Mouse (Mus musculus) midbrain, embryonic 15.5 days (tissue): ENCODE measurements at regions not wholly inside any gene's neighbourhood (a gene's known extent, or its start where the extent isn't known, plus 50 kb on each side); places are given as distances from the start of the nearest gene placed in this dataset.

ENCODE experiments used
- ATAC-seq: fragments of 200-750 bp; cut with Nextera tagmentation; replicated peaks from 2 replicates; pipeline ENCODE4 v1.8.0; 2017; ENCODE audit warnings: moderate TSS enrichment
- H3K27ac ChIP-seq: fragments of 300-500 bp; sonication (generic); 2 replicates; pipeline ENCODE4 v1.5.1; 2015; ENCODE audit warnings: mild to moderate bottlenecking, inconsistent platforms
- H3K27me3 ChIP-seq: fragments of 300-500 bp; sonication (generic); replicated peaks from 2 replicates; pipeline ENCODE4 v1.6.1; 2015; ENCODE audit warnings: inconsistent platforms
- H3K36me3 ChIP-seq: fragments of 300-500 bp; sonication (generic); replicated peaks from 2 replicates; pipeline ENCODE4 v1.6.1; 2015; ENCODE audit warnings: inconsistent platforms
- H3K4me1 ChIP-seq: fragments of 300-500 bp; sonication (generic); 2 replicates; pipeline ENCODE4 v1.6.1; 2015; ENCODE audit warnings: inconsistent platforms
- H3K4me2 ChIP-seq: fragments of 300-500 bp; sonication (generic); 2 replicates; pipeline ENCODE4 v1.6.1; 2015; ENCODE audit warnings: inconsistent platforms, mild to moderate bottlenecking, moderate library complexity
- H3K4me3 ChIP-seq: fragments of 300-500 bp; sonication (generic); 2 replicates; pipeline ENCODE4 v1.5.1; 2015; ENCODE audit warnings: mild to moderate bottlenecking, inconsistent platforms
- H3K9ac ChIP-seq: fragments of 300-500 bp; sonication (generic); 2 replicates; pipeline ENCODE4 v1.6.1; 2015; ENCODE audit warnings: mild to moderate bottlenecking, inconsistent platforms
- H3K9me3 ChIP-seq: fragments of 300-500 bp; sonication (generic); 2 replicates; pipeline ENCODE4 v1.6.1; 2016; ENCODE audit warnings: inconsistent platforms
- WGBS: fragments of 180-500 bp; shearing (Covaris S2); methylation state at CpG from one replicate; pipeline ENCODE4 v1.1.7; 2015; ENCODE audit warnings: mixed read lengths; 5-methylcytosine and 5-hydroxymethylcytosine counted together

GRCm38 (mm10) chr14:68219025-68219595, 1075.0 kb downstream of the Synb start:
- 70% methylated on average over 9 of the region's 9 CpGs for WGBS
- ATAC-seq, result no peak

DNA sequence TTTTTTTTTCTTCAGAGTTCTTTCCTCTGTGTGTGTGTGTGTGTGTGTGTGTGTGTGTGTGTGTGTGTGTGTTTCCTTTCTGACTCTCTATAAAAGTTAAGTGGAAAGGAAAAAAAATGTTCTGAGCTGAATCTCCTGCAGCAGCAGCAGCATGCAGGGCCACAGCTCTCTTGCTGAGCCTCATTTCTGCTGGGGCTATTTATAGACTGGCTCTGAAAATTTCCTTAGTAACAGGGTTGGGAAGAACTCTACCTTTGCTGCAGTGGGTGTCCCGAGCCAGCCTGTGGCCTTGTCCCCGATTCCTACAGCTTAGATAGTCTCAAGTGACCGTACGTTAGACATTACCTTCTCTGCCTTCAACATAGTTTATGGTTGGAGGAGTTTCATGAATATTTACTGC, 1075.6 kb downstream of the Synb start:
- no peak for ATAC-seq
- H3K4me2 ChIP-seq, result no peak overlapping the region
- 61% methylated on average over 4 of the region's 4 CpGs for WGBS
- H3K9me3 ChIP-seq, result no peaks in the 10 kb centered on the region
- no peaks in the 10 kb centered on the region for H3K27me3 ChIP-seq
- H3K4me3 ChIP-seq, result no peak overlapping the region
- H3K4me1 ChIP-seq, result peaks cover 9% of the 10 kb centered on the region; the same call in 1 of the 2 replicates
- H3K36me3 ChIP-seq, result no peaks in the 10 kb centered on the region
- no peak overlapping the region for H3K9ac ChIP-seq
- H3K27ac ChIP-seq, result peak overlapping the region; percentile 36; the same call in 1 of the 2 replicates

More at GRCm38 (mm10) chr14:68219025-68219595, 1075.0 kb downstream of the Synb start:
- Histone ChIP-seq H3K36me3 (no peaks in the 10 kb centered on the region), H3K4me3 (no peak overlapping the region), H3K9me3 (no peaks in the 10 kb centered on the region), H3K27me3 (no peaks in the 10 kb centered on the region), H3K4me1 (peaks cover 9% of the 10 kb centered on the region; the same call in 1 of the 2 replicates), H3K9ac (no peak overlapping the region), H3K4me2 (no peak overlapping the region), H3K27ac (peak overlapping the region; percentile 36; the same call in 1 of the 2 replicates)

DNA sequence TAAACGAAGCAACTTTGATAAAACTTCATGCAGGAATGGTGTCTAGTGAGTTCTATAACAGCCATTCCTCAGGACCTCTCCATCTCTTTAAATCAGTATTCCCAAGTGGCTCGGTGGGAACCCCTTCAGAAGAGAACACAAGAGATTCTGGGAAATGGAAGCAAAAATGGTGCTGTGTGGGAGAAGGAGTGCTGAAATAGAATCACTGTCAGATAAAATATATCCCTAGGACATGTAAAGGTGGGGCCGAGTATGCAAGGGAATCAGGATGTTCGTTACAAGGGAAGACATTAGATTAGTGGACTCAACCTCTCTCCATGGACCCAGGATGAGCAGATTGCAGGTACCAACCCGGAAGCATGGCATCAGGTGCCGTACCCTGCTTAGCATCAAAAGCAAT, 1076.1 kb downstream of the Synb start:
- no peak for ATAC-seq
- no peak overlapping the region for H3K4me2 ChIP-seq
- H3K27me3 ChIP-seq, result no peaks in the 10 kb centered on the region
- H3K36me3 ChIP-seq, result no peaks in the 10 kb centered on the region
- H3K27ac ChIP-seq, result no peak overlapping the region
- peaks cover 9% of the 10 kb centered on the region; the same call in 1 of the 2 replicates for H3K4me1 ChIP-seq
- H3K4me3 ChIP-seq, result no peak overlapping the region
- whole genome bisulfite sequencing, result 74% methylated on average over 6 of the region's 6 CpGs
- no peaks in the 10 kb centered on the region for H3K9me3 ChIP-seq
- H3K9ac ChIP-seq, result no peak overlapping the region

DNA sequence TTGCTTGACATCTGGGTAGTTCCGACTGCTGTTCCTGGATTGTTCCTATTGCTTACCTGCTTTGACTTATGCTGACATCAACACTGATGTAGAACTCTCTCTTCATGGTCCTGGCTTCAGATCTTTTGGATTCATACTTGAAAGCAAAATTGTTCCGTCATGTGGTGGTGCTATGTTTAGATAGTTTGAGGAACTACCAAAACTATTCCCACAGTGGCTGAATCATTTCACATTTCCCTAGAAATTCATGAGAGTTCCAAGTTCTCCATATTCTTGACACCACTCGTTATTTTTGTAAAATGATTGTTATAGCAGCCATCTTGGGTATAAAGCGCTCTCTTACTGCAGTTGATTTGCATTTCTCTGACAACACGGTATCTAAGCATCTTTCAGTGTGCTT, 1080.2 kb downstream of the Synb start:
- no peak for ATAC-seq
- 90% methylated on average over 5 of the region's 5 CpGs for WGBS

DNA sequence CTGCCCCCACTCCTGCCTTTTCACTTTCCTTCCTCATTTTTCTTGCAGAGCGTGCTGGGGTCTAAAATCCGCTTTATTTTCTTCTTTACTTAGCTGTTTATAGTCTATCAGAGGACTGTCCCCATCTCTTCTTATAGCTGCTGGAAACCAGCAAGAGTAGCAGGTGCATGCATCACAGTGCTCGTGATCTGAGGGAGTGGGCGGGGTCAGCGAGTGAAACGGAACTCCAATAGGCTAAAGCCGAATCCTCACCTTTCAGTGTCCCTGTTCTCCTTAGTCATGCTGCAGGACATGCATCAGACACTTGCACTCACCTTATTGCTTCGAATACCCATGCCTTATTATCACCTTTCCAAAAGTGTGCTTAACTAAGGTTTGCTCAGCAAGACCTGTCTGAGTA, 1095.3 kb downstream of the Synb start:
- Histone ChIP-seq H3K4me1 (peaks cover 24% of the 10 kb centered on the region), H3K27ac (0 out of 2 replicates have a peak overlapping the region, but pooled peaks have one; percentile 3), H3K4me3 (0 out of 2 replicates have a peak overlapping the region, but pooled peaks have one; percentile 10), H3K9ac (peak overlapping the region; percentile 16), H3K4me2 (peak overlapping the region; percentile 34), H3K27me3 (no peaks in the 10 kb centered on the region), H3K9me3 (no peaks in the 10 kb centered on the region), H3K36me3 (no peaks in the 10 kb centered on the region)
- ATAC-seq, result peak; percentile 57; the same call in 1 of the 2 replicates
- 9% methylated on average over 8 of the region's 8 CpGs for WGBS

More for the DNA sequence above, 1080.2 kb downstream of the Synb start:
- H3K4me2 ChIP-seq, result no peak overlapping the region
- H3K9ac ChIP-seq, result no peak overlapping the region
- no peak overlapping the region for H3K27ac ChIP-seq
- H3K4me1 ChIP-seq, result peaks cover 8% of the 10 kb centered on the region; the same call in 1 of the 2 replicates
- no peaks in the 10 kb centered on the region for H3K27me3 ChIP-seq
- no peaks in the 10 kb centered on the region for H3K36me3 ChIP-seq
- H3K9me3 ChIP-seq, result no peaks in the 10 kb centered on the region
- H3K4me3 ChIP-seq, result no peak overlapping the region

- Histone ChIP-seq H3K4me3 (no peak overlapping the region), H3K27ac (peak overlapping the region; percentile 59), H3K4me2 (peak overlapping the region; percentile 31), H3K9ac (no peak overlapping the region), H3K27me3 (no peaks in the 10 kb centered on the region), H3K36me3 (no peaks in the 10 kb centered on the region), H3K9me3 (no peaks in the 10 kb centered on the region), H3K4me1 (peaks cover 24% of the 10 kb centered on the region)
- WGBS, result 18% methylated on average over 13 of the region's 13 CpGs
- ATAC-seq, result peak; percentile 61
Measured at GRCm38 (mm10) chr14:68197470-68197800, 1096.7 kb downstream of the Synb start.

GRCm38 (mm10) chr14:68196762-68197469, 1097.2 kb downstream of the Synb start:
- H3K9me3 ChIP-seq, result no peaks in the 10 kb centered on the region
- peaks cover 24% of the 10 kb centered on the region for H3K4me1 ChIP-seq
- no peaks in the 10 kb centered on the region for H3K27me3 ChIP-seq
- 28% methylated on average over 9 of the region's 9 CpGs for WGBS
- peak overlapping the region; percentile 59; the same call in 1 of the 2 replicates for H3K27ac ChIP-seq
- ATAC-seq, result peak; percentile 62
- no peaks in the 10 kb centered on the region for H3K36me3 ChIP-seq
- H3K4me2 ChIP-seq, result peak overlapping the region; percentile 31; the same call in 1 of the 2 replicates
- H3K9ac ChIP-seq, result no peak overlapping the region
- no peak overlapping the region for H3K4me3 ChIP-seq

DNA sequence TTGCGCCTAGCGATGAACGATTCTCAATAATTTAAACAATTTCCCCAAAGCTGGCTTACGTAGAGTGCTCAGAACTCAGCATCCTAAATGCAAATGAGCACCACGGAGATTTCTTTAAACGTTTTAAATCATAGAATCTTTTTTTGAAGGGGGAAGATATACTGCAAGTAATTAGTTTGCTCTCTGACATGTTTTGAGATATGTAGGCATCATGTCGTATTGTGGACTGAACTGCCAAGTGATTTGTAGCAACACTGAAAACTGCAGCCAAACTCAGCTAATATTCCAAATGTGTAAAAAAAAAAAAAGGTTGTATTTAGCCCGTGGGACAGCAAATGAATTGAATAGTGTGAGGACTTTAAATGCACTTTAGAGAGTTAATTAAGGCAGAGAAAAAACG, 1097.9 kb downstream of the Synb start:
- ATAC-seq, result no peak
- Histone ChIP-seq H3K9ac (no peak overlapping the region), H3K27me3 (no peaks in the 10 kb centered on the region), H3K4me2 (no peak overlapping the region), H3K36me3 (no peaks in the 10 kb centered on the region), H3K4me1 (peaks cover 24% of the 10 kb centered on the region), H3K9me3 (no peaks in the 10 kb centered on the region), H3K27ac (no peak overlapping the region), H3K4me3 (no peak overlapping the region)
- WGBS, result 56% methylated on average over 9 of the region's 9 CpGs

DNA sequence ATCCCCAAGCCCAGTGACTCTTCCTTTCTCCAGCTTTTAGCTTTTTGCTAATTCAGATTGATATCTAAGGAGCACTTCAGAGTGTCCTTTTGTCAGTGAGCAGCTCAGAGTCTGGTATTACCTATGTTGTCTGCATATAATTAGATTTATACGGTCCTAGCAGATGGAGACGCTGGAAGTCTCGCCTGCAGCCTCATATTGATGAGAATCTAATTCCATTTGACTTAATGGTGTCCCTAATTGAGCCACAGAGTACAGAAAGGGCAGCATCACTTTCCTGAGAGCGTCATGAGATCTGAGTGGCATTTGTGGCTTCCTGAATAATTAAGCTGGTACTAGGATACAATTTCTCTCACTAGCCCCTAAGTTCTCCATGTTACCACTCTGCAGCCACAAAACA, 1104.2 kb downstream of the Synb start:
- Histone ChIP-seq H3K27me3 (no peaks in the 10 kb centered on the region), H3K9me3 (no peaks in the 10 kb centered on the region), H3K4me1 (no peaks in the 10 kb centered on the region), H3K4me2 (no peak overlapping the region), H3K27ac (no peak overlapping the region), H3K36me3 (no peaks in the 10 kb centered on the region), H3K4me3 (no peak overlapping the region), H3K9ac (no peak overlapping the region)
- 22% methylated on average over 4 of the region's 4 CpGs for WGBS
- ATAC-seq, result no peak

DNA sequence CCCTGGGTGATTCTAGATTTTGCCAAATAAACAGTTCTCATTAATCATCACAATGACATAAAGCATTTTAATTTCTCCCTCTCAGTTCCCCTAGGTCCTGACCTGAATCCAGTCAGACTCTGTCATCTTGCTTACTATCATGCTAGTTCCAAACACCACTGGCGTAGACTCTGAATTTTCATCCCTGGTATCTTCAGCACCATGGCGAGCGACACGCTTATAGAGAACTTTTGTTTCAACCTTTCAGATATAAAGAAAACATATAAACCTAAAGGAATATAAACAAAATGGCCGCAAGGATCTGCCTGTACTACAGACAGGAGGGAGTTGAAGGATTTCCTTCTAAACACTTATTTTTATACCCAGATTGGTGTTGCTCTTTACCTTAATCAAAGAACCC, 1105.8 kb downstream of the Synb start:
- Histone ChIP-seq H3K36me3 (no peaks in the 10 kb centered on the region), H3K9ac (no peak overlapping the region), H3K4me3 (no peak overlapping the region), H3K4me2 (no peak overlapping the region), H3K27me3 (no peaks in the 10 kb centered on the region), H3K9me3 (no peaks in the 10 kb centered on the region), H3K4me1 (no peaks in the 10 kb centered on the region), H3K27ac (no peak overlapping the region)
- WGBS, result 76% methylated on average over 5 of the region's 5 CpGs
- ATAC-seq, result no peak

GRCm38 (mm10) chr14:68182606-68183005, 1111.5 kb downstream of the Synb start:
- Histone ChIP-seq H3K27me3 (no peaks in the 10 kb centered on the region), H3K4me3 (no peak overlapping the region), H3K27ac (no peak overlapping the region), H3K36me3 (no peaks in the 10 kb centered on the region), H3K9me3 (no peaks in the 10 kb centered on the region), H3K4me1 (no peaks in the 10 kb centered on the region), H3K9ac (no peak overlapping the region), H3K4me2 (no peak overlapping the region)
- no peak for ATAC-seq
- 46% methylated on average over 9 of the region's 9 CpGs for WGBS

DNA sequence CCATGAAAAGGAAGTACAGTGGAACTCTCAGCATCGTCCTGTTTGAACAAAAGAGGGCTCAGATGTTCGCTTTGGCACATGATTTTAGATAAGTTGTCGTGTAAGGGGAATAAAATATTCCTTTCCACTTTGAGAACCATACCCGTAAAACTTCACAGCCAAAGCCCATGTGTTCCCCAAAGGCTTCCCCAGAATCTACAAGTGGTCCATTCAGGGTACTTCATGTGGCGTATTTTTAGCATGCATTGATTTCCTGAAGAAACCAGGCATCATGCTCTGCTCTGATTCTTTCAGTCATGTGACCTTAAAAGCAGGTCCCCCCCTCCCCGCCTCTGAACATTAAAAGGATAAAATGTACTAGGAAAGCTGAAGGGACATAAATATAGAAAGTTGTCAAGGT, 1112.9 kb downstream of the Synb start:
- 74% methylated on average over 6 of the region's 6 CpGs for WGBS
- Histone ChIP-seq H3K27me3 (no peaks in the 10 kb centered on the region), H3K27ac (no peak overlapping the region), H3K36me3 (no peaks in the 10 kb centered on the region), H3K9me3 (no peaks in the 10 kb centered on the region), H3K4me1 (no peaks in the 10 kb centered on the region), H3K4me2 (no peak overlapping the region), H3K4me3 (no peak overlapping the region), H3K9ac (no peak overlapping the region)
- peak; percentile 60; the same call in 1 of the 2 replicates for ATAC-seq
